Mouse (Mus musculus): ENCODE measurements around the gene Rnf121.
A peak's percentile ranks its signal among the peaks of the same experiment; 100 is the strongest.

The Rnf121 gene

GRCm38 (mm10) chr7:102065046-102065891 is at the start of gene Rnf121, which contains the start of the genes Xndc1 and Xntrpc:
Rnf121 (minus strand) TSS chr7:102065469.
Xndc1 (plus strand) TSS chr7:102065511.
Xntrpc (plus strand) TSS chr7:102065713.
- peak; percentile 94 for DNase-seq (ENCODE audit: low spot score)

GRCm38 (mm10) chr7:102113151-102113729 is 48.0 kb upstream of the Rnf121 start:
- DNase-seq (ENCODE audit: low spot score), result no peak

GRCm38 (mm10) chr7:102109746-102110145 is 44.5 kb upstream of the Rnf121 start:
- no peak for DNase-seq (ENCODE audit: low spot score)

GRCm38 (mm10) chr7:102109171-102109570 is 43.9 kb upstream of the Rnf121 start, which contains the start of gene Art5:
Art5 (minus strand) TSS chr7:102109489.
- DNase-seq (ENCODE audit: low spot score), result no peak

GRCm38 (mm10) chr7:102108206-102108605 is 42.9 kb upstream of the Rnf121 start:
- DNase-seq (ENCODE audit: low spot score), result no peak

- peak; percentile 34 for DNase-seq (ENCODE audit: low spot score)
Measured at GRCm38 (mm10) chr7:102106700-102107141, 41.5 kb upstream of the Rnf121 start.

- DNase-seq (ENCODE audit: low spot score), result no peak
Measured at GRCm38 (mm10) chr7:102104126-102104525, 38.9 kb upstream of the Rnf121 start.

GRCm38 (mm10) chr7:102103555-102103954 is 38.3 kb upstream of the Rnf121 start:
- DNase-seq (ENCODE audit: low spot score), result no peak

- no peak for DNase-seq (ENCODE audit: low spot score)
Measured at GRCm38 (mm10) chr7:102102696-102103095, 37.4 kb upstream of the Rnf121 start.

- no peak for DNase-seq (ENCODE audit: low spot score)
Measured at GRCm38 (mm10) chr7:102102241-102102640, 37.0 kb upstream of the Rnf121 start.

- no peak for DNase-seq (ENCODE audit: low spot score)
Measured at GRCm38 (mm10) chr7:102101487-102101886, 36.2 kb upstream of the Rnf121 start, which contains the start of gene Art1. Art1 (plus strand) TSS chr7:102101743.

- DNase-seq (ENCODE audit: low spot score), result no peak
Measured at GRCm38 (mm10) chr7:102100868-102101267, 35.6 kb upstream of the Rnf121 start.

GRCm38 (mm10) chr7:102099760-102100661 is 34.7 kb upstream of the Rnf121 start:
- DNase-seq (ENCODE audit: low spot score), result no peak

- no peak for DNase-seq (ENCODE audit: low spot score)
Measured at GRCm38 (mm10) chr7:102087336-102087735, 22.1 kb upstream of the Rnf121 start.

GRCm38 (mm10) chr7:102084041-102084696 is 18.9 kb upstream of the Rnf121 start:
- no peak for DNase-seq (ENCODE audit: low spot score)

- DNase-seq (ENCODE audit: low spot score), result no peak
Measured at GRCm38 (mm10) chr7:102082816-102083215, 17.5 kb upstream of the Rnf121 start, which contains the start of gene Trpc2. Trpc2 (plus strand) TSS chr7:102083116.

GRCm38 (mm10) chr7:102081784-102082183 is 16.5 kb upstream of the Rnf121 start:
- DNase-seq (ENCODE audit: low spot score), result no peak

- DNase-seq (ENCODE audit: low spot score), result no peak
Measured at GRCm38 (mm10) chr7:102080311-102080710, 15.0 kb upstream of the Rnf121 start.

- DNase-seq (ENCODE audit: low spot score), result no peak
Measured at GRCm38 (mm10) chr7:102078517-102078916, 13.2 kb upstream of the Rnf121 start.

GRCm38 (mm10) chr7:102076714-102077296 is 11.5 kb upstream of the Rnf121 start:
- no peak for DNase-seq (ENCODE audit: low spot score)

GRCm38 (mm10) chr7:102066363-102066762 is 1.1 kb upstream of the Rnf121 start:
- no peak for DNase-seq (ENCODE audit: low spot score)
